Mouse (Mus musculus): ENCODE measurements around the gene Wbp2. TPM values are rescaled to one million over a fixed set of nuclear protein-coding genes. Genes with fewer than 3 reads are reported as not detected.

The Wbp2 gene
- total RNA-seq, 2 experiments from 2014 or later = 126 to 136 TPM

DNA sequence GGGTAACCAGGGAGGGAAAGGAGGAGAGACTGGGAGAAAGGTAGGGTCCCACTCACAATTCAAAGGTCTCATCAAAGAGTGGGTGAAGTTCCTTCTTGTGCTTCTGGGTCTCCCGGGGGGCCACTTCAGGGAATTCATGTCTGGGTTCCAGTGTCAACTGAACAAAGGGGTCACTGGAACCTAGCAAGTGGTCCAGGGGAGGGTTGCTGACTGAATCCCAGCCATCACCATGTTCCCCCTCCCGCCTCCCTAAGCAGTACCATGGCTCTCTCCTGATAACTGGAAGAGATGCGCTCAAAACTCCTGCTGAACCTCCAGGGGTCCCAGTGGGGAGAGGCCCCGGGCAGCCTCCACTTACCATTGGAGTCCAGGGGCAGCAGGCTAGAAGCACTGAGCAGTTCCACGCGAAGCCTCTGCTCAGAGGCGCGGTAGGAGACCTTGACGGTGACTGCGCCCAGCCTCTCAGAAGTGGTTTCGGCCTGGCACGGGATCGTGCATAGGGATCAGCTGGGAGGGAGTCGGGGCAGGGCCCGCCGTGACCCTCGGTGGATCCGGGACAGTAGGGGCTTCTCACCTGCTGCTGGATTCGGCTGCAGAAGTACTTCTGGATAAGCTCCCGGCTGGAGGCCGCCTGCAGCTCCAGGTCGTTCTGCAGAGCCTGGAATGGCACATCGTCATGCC is 22.5 kb downstream of the Wbp2 start:
- no peak for DNase-seq (ENCODE audit: low spot score in 2 of 2)

DNA sequence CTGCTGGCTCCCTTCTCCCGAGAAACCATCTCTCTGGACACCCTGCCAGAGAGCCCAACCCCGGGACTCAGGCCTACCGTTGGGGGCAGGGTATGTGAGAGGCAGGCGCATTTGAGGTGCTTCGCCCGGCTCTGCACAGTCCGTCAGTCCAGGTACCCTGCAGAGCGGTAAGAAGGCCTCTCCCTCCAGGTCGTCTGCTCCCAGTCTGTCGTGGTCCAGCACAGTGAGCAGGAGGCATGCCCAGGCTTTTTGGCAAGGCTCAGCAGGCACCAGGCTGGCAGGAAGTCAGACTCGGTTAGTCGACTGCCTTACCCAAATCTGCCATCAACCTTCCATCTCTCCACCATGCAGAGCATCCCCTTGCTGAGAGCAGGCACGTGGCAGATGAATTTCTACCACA is 23.2 kb downstream of the Wbp2 start:
- no peak for DNase-seq (ENCODE audit: low spot score in 2 of 2)

DNA sequence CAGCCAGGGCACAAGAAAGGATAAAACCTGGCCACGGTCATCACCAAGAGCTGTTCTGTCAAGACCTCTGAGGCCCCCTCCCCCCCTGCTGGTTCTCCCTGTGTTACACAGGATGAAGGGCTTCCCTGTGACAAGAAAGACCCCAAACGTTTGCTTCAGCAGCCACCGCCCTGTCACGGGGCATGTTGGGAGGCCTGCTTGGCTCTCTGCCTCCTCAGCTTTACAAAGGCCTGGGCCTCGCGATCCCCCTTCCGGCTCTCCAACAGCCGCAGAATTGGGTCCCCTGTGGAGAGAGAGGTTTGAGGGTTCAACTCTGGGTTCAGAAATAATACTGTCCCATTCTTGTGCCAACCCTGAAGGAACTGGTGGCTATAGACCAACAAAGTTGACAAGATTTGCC is 24.3 kb downstream of the Wbp2 start:
- no peak for DNase-seq (ENCODE audit: low spot score in 2 of 2)

DNA sequence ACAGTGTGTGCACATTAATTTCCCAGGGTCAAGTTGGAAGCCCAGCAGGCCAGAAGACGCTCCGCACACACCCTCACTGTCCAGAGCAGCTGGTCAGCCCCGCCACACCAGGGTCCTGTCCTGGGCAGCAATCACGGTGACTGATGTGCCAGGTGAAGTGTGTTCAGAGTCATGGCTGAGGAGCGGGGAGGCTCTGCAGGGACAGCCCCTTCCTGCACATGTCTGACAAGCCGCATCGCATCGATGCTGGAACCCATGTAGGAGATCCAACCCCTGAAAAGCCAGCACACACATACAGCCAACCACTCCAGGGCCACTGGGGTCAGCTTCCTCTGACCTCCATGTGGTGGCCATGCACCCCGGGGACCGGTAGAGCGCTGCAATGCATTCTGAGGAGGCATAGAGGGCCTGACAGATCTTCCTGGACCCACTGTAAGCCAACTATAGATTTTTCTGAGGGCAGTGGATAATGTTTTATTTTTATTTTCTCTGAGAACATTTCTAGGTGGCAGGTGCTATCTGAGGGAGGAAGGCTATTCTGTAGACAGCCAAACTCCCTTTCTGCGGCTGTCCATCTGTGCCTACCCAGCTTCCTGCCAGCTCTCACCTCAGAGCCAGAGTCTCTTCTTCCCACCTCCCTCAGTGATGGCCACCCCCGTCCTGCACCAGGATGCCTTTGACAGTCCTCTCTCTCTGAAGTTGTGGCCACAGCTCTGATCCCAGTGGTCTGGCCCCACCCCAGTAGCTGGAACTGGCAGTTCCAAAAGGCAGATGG is 25.0 kb downstream of the Wbp2 start:
- DNase-seq (ENCODE audit: low spot score in 2 of 2) = no peak

DNA sequence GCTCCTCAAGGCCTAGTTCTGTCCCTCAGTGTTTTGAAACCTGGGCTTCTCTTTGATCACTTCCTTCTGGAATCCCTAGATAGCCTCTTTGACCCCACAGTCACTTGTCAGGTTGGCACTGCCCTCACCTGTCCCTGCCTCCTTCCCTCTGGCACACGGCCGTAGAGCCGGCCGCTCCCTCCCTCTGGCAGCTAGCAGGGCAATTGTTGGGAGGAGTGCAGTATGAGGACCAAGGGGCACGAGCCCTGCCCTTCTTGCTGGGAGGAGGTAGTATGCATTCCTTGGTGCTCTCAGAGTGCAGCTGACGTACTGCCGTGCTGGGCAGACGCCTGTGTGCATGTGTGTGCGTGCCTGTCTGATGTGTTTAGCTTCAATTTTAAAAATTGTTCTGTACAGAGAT is 26.2 kb downstream of the Wbp2 start:
- no peak for DNase-seq (ENCODE audit: low spot score in 2 of 2)

DNA sequence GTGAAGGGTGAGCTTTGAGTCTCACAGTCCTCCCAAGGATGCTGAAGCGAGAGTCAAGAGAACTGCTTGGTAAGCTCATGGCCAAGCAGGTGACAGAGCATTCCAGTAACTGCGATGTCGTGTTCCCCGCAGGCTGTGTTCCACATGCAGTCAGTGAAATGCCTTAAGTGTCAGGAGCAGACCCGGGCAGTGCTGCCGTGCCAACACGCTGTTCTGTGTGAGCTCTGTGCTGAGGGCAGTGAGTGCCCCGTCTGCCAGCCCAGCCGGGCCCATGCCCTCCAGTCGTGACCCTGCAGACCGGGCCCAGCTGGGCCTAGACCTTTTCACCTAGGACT is 27.1 kb downstream of the Wbp2 start:
- DNase-seq (ENCODE audit: low spot score in 2 of 2) = no peak

DNA sequence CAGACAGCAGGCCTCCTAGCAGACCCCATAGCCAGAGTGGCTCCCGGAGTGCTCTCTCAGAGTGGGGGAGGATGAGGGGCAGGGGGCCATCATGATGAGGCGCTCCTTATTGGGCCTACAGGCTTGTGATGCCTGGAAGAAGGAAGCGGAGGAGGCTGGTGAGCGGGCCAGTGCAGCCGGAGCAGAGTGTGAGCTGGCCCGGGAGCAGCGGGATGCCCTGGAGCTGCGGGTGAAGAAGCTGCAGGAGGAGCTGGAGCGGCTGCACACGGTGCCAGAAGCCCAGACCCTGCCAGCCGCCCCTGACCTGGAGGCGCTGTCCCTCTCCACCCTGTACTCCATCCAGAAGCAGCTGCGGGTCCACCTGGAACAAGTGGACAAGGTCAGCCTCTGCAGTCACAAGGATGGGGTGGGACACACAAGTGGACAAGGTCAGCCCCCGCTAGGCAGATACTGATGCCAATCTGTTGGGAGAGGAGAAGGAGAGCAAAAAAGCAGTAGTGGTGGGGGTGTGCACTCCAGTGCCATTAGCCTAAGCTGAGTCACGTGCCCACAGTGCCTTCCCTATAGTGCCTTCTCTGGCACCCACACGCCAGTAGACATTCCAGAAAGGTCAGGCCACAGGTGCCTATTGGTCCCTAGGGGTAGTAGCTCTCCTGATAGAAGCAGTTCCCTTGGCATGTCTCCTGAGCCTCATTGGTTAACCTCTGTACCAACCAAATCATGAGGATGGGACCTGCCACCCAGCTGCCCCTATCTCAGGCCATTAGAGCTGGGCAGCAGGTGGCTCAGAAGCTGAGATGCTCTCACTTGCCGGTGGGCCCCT is 27.7 kb downstream of the Wbp2 start:
- DNase-seq (ENCODE audit: low spot score in 2 of 2) = no peak

DNA sequence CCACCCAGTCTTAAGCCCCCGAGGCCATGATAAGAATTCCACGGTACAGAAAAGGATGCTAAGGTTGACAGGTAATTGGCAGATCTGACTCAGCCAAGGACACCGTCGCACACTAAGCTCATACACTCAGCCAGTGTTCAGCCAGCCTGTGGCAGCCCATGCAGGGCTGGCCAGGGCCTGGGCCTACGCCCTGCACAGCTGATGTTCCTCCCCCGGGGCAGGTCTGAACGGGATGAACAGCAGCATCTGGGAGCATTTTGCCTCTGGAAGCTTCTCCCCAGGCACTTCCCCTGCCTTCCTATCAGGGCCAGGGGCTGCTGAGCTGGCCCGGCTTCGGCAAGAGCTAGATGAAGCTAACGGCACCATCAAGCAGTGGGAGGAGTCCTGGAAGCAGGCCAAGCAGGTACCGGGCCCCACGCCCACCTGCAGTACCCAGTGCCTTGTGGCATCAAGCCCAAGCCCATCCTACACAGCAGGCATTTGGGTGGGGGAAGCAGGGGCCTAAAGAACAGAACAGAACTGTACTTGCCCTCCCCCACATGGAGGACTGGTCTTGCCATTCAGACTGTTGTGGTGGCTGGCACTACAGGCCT is 28.7 kb downstream of the Wbp2 start:
- no peak for DNase-seq (ENCODE audit: low spot score in 2 of 2)

DNA sequence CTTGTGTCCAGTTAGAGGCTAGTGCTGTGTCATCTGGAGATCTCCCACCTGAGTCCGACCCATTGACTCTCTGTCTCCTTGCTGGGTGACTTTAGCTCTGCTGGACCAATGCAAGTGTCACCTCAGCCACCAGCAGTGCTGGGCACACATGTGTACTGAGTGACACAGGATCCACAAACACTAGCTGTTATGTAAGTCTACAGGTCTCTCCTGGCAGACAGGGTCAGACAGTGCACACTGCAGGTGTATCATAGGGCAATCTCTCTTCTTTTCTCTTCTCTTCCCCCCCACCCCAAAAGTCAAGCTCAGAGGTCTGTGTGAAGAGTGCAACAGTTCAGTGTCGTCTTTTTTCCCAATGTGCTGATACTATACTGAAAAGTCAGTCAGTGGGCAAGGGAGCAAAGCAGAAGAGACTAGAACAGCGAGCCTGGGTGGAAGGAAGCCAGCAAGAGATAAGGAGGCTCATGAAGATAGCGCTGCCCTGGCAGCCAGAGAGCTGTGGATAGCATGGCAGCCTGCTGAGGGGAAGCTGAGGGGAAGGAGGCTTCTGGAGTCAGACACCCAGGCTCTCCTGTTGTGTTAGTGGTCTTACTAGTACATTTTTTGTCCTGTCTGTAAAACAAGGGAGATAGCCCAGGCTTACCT is 29.4 kb downstream of the Wbp2 start:
- DNase-seq (ENCODE audit: low spot score in 2 of 2) = no peak

DNA sequence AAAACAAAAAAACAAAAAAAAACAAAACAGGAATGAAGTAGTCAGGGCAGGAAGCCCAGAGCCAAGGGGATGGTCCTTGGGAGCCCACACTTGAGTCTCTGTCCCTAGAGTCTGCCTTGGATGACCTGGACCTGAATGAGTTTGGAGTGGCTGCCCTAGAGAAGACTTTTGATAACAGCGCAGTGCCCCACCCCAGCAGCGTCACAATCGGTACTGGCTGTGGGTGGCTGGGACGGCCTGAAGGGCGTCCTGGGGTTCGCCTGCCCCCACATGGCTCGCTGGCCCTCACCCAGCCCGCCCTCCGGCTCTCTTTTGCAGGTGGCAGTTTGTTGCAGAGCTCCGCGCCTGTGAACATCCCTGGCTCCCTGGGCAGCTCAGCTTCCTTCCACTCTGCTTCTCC is 30.9 kb downstream of the Wbp2 start:
- DNase-seq (ENCODE audit: low spot score in 2 of 2) = no peak

DNA sequence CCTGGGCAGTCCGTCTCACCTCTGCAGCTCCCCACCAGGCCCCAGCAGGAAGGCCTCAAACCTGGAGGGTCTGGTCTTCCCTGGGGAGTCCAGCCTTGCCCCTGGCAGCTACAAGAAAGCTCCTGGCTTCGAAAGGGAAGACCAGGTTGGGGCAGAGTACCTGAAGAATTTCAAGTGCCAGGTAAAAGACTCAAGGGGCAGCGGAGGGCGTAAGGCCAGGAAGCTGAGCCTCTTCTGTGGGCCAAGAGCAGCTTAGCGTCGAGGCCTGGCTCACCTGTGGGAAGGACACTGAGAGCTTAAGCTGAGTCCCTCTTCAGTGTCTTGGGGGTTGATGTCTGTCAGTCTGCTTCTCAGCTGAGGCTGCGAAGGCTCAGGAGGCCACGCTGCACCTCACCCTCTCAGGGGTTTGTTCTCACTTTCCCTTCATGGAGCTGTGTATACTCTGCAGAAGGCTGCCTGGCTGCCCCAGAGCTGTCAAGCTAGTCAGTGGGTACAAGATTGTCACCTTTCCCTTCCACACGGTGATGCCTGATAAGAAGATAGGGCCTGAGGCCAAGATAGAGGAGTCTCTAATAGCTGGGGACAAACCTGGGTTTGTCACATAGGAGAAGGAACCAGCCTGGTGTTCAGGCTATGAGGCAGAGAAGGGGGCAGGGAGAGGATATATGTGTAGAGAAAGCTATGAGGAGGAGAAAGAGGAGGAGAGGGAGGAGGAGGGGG is 33.1 kb downstream of the Wbp2 start:
- DNase-seq (ENCODE audit: low spot score in 2 of 2) = no peak

DNA sequence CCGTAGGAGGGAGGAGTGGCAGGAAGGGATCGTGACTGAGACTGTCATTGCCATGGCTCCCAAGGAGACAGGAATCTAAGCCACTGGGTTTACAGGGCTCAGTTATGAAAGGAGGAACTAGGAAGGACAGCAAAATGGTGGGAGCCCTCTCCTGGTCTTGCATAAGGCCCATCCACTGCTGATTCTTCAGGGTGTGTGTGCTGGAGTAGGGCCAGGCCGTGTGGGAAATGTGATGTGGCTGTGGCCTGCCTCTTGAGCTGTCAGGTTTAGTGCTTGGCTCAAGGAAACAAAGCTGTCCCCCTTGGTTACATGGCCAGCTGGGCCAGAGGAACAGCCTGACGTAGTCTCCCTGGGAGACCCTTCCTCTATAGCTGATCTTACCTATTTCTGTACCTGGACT is 36.6 kb downstream of the Wbp2 start:
- no peak for DNase-seq (ENCODE audit: low spot score in 2 of 2)

DNA sequence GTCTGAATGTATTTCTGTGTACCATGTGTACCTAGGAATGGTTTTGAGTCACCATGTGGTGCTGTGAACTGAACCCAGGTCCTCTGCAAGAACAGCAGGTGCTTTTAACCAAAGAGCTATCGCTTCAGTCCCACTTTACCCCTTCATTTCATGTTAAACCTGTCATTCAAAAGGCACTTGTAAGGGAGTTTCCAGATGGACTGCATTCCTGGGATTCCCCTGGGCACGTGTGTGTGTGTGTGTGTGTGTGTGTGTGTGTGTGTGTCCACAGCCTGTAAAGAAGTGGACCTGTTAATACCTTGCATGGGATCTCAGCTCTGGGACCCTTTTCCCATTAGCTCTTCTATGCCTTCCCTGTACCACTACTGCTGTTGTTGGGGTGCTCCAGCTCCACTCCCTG is 37.2 kb downstream of the Wbp2 start:
- DNase-seq (ENCODE audit: low spot score in 2 of 2) = no peak

DNA sequence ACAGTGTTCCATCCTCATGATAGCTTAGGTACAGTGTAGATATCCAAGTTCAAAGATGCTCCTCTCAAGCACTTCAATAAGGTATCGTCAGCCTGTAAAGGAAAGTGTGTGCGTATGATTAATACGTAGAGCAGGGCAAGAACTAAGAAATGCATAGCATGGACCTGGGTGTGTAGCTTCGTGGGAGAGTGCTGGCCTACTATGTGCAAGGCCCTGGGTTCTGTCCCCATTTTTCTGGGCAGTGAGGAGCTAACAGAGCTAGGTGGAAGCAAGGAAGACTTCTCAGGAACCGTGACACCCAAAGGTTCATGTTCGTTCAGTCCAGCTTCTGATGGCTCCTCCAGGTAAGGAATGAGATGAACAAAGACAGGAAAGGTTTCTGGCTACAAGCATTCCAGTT is 41.6 kb downstream of the Wbp2 start:
- no peak for DNase-seq (ENCODE audit: low spot score in 2 of 2)

DNA sequence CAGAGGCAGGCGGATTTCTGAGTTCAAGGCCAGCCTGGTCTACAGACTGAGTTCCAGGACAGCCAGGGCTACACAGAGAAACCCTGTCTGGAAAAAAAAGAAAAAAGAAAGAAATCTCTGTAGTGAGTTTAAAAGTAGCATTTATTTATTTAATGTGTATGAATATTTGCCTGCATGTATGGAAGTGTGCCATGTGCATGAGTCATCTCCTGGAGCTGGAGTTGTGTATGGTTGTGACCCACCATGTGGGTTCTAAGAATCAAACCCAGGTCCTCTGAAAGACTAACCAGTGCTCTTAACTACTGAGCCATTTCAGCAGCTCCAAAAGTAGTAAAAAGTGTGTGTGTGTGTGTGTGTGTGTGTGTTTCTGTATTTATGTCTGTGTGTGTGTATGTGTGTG is 43.5 kb downstream of the Wbp2 start:
- DNase-seq (ENCODE audit: low spot score in 2 of 2) = no peak

DNA sequence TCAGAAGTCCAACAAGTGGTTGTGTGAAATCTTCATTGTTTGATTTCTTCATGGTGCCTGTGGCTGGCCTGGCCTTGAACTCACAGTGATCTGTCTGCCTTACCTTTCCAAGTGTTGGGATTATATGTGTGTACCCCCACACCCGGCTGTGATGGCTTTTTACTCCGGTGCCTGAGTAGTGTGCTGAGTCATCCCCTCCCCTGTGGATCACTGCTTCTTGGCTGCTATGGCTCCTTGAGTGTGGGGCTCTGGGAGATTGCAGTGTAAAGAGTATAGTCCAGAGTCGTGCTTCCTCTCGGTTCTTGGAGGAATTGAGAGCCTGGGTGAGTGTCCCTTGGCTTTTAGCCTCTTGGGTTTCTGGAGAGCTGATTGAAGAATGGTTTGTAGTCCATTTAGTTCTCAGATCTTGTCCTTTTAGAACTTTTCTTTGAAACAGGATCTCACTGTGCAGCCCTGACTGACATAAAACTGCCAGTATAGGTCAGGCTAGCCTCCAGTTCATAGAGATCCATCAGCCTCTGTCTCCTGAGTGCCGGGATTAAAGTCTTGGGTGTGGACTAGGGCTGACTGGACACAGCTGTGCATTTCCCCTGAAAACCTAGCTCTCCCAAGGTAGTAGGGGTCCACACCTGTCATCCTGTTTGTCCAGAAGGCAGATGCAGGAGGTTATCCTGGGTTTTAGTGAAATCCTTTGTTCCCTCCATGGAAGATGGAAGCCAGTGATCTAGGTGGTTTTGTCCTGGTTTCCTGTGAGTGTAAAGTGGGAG is 44.2 kb downstream of the Wbp2 start:
- no peak for DNase-seq (ENCODE audit: low spot score in 2 of 2)

DNA sequence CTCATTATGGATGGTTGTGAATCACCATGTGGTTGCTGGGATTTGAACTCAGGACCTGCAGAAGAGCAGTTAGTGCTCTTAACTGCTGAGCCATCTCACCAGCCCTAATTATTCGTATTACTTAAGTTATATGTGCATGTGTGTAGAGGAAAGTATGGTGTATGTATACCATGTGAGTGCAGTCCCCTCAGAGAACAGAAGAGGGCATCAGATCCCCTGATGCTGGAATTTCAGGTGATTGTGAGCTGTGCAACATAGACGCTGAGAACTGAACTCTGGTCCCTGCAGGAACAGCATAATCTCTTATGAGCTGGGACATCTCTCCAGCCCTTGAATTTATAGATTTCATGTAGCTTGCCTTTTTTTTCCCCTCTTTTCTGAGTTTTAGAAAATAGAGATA is 45.0 kb downstream of the Wbp2 start:
- no peak for DNase-seq (ENCODE audit: low spot score in 2 of 2)

DNA sequence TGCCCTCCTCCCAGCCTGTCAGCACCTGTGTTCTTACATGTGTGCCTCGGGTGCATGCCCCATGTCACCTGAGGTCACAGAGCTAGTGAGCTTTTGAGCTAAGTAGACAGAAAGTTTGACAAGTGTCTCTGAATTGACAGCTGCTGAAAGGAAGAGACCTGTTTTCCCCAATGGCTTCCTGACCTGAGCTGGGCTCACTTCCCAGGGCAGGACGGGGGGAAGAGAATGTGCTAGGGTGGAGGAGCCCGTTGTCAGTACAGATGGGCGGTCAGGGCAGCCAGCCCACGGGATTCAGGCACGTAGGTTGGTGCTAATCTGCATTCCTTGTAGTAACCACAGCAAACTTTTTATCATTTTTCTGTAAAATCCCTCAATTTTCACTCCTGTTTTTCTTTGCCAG is 46.2 kb downstream of the Wbp2 start:
- no peak for DNase-seq (ENCODE audit: low spot score in 2 of 2)

DNA sequence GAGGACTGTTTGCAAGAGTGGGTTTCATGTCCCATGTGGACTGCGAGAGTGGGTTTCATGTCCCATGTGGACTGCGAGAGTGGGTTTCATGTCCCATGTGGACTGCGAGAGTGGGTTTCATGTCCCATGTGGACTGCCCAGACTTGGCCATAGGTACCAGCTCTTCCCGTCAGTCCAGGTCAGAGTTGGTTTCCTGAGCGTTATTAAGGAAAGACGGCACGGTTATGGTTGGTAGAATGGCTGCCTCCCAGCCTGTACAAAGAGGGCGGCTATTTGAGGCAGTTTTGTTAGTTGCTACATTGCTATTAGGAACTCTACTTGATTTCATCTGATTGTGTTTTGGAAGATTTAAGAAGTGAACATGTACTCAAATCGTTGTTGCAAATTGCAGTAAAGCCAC is 49.0 kb downstream of the Wbp2 start:
- DNase-seq (ENCODE audit: low spot score in 2 of 2) = no peak

DNA sequence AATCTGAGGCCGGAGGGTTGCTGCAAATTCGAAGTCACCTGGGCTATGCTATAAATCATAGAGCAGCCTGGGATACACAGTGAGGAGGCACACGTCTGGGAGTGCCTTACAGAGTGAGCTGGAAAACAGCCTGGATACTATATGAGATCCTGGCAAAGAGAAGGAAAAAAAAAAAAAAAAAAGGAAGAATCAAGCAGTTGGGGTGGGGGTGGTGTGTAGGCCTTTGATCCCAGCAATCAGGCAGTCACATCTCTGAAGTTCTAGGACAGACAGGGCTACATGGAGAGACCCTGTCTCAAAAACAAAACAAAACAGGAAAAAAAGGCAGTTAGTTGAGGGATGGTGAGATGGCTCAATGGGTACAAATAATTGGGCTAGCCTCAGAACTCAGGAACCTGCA is 50.1 kb downstream of the Wbp2 start:
- DNase-seq (ENCODE audit: low spot score in 2 of 2) = no peak
